Mouse (Mus musculus): ENCODE data around the gene Fam169b.
A peak's percentile ranks its signal among the peaks of the same experiment; 100 is the strongest.

Gene Fam169b

GRCm38 (mm10) chr7:68344561-68344960, 70.9 kb downstream of the Fam169b start:
- H3K27me3 ChIP-seq (ENCODE audit: control insufficient read depth, insufficient read depth, low read length, poor library complexity, severe bottlenecking): no peaks in the 10 kb centered on the region
- DNase-seq (ENCODE audit: low read depth, low spot score): no peak
- peaks cover 8% of the 10 kb centered on the region; the same call in 1 of the 2 replicates for H3K36me3 ChIP-seq (ENCODE audit: control insufficient read depth, insufficient read depth, low read length, poor library complexity, severe bottlenecking)

GRCm38 (mm10) chr7:68345963-68346362, 72.3 kb downstream of the Fam169b start:
- DNase-seq (ENCODE audit: low read depth, low spot score): no peak
- H3K27me3 ChIP-seq (ENCODE audit: control insufficient read depth, insufficient read depth, low read length, poor library complexity, severe bottlenecking): no peaks in the 10 kb centered on the region
- H3K36me3 ChIP-seq (ENCODE audit: control insufficient read depth, insufficient read depth, low read length, poor library complexity, severe bottlenecking): peaks cover 12% of the 10 kb centered on the region; the same call in 1 of the 2 replicates

- Histone ChIP-seq H3K27me3 (ENCODE audit: control insufficient read depth, insufficient read depth, low read length, poor library complexity, severe bottlenecking) (no peaks in the 10 kb centered on the region), H3K36me3 (ENCODE audit: control insufficient read depth, insufficient read depth, low read length, poor library complexity, severe bottlenecking) (peaks cover 18% of the 10 kb centered on the region)
- DNase-seq (ENCODE audit: low read depth, low spot score): no peak
Observed at GRCm38 (mm10) chr7:68355325-68356076, 81.9 kb downstream of the Fam169b start.

GRCm38 (mm10) chr7:68357407-68357806, 83.8 kb downstream of the Fam169b start:
- Histone ChIP-seq H3K27me3 (ENCODE audit: control insufficient read depth, insufficient read depth, low read length, poor library complexity, severe bottlenecking) (no peaks in the 10 kb centered on the region), H3K36me3 (ENCODE audit: control insufficient read depth, insufficient read depth, low read length, poor library complexity, severe bottlenecking) (peaks cover 16% of the 10 kb centered on the region)
- peak; percentile 74 for DNase-seq (ENCODE audit: low read depth, low spot score)

GRCm38 (mm10) chr7:68362609-68363008, 89.0 kb downstream of the Fam169b start:
- DNase-seq (ENCODE audit: low read depth, low spot score): no peak
- Histone ChIP-seq H3K36me3 (ENCODE audit: control insufficient read depth, insufficient read depth, low read length, poor library complexity, severe bottlenecking) (peaks cover 15% of the 10 kb centered on the region), H3K27me3 (ENCODE audit: control insufficient read depth, insufficient read depth, low read length, poor library complexity, severe bottlenecking) (no peaks in the 10 kb centered on the region)

GRCm38 (mm10) chr7:68365711-68366110, 92.1 kb downstream of the Fam169b start:
- H3K36me3 ChIP-seq (ENCODE audit: control insufficient read depth, insufficient read depth, low read length, poor library complexity, severe bottlenecking): peaks cover 7% of the 10 kb centered on the region
- DNase-seq (ENCODE audit: low read depth, low spot score): no peak
- no peaks in the 10 kb centered on the region for H3K27me3 ChIP-seq (ENCODE audit: control insufficient read depth, insufficient read depth, low read length, poor library complexity, severe bottlenecking)

GRCm38 (mm10) chr7:68368948-68369347, 95.3 kb downstream of the Fam169b start:
- no peaks in the 10 kb centered on the region for H3K27me3 ChIP-seq (ENCODE audit: control insufficient read depth, insufficient read depth, low read length, poor library complexity, severe bottlenecking)
- H3K36me3 ChIP-seq (ENCODE audit: control insufficient read depth, insufficient read depth, low read length, poor library complexity, severe bottlenecking): peaks cover 2% of the 10 kb centered on the region; the same call in 1 of the 2 replicates
- no peak for DNase-seq (ENCODE audit: low read depth, low spot score)

GRCm38 (mm10) chr7:68369694-68370093, 96.1 kb downstream of the Fam169b start:
- no peaks in the 10 kb centered on the region for H3K27me3 ChIP-seq (ENCODE audit: control insufficient read depth, insufficient read depth, low read length, poor library complexity, severe bottlenecking)
- peaks cover 2% of the 10 kb centered on the region; the same call in 1 of the 2 replicates for H3K36me3 ChIP-seq (ENCODE audit: control insufficient read depth, insufficient read depth, low read length, poor library complexity, severe bottlenecking)
- DNase-seq (ENCODE audit: low read depth, low spot score): peak; percentile 85

GRCm38 (mm10) chr7:68374109-68374857, 100.6 kb downstream of the Fam169b start:
- DNase-seq (ENCODE audit: low read depth, low spot score): peak; percentile 77

GRCm38 (mm10) chr7:68382187-68382586, 108.5 kb downstream of the Fam169b start:
- no peak for DNase-seq (ENCODE audit: low read depth, low spot score)
- no peaks in the 10 kb centered on the region for H3K27me3 ChIP-seq (ENCODE audit: control insufficient read depth, insufficient read depth, low read length, poor library complexity, severe bottlenecking)
- H3K36me3 ChIP-seq (ENCODE audit: control insufficient read depth, insufficient read depth, low read length, poor library complexity, severe bottlenecking): no peaks in the 10 kb centered on the region

More at GRCm38 (mm10) chr7:68374109-68374857, 100.6 kb downstream of the Fam169b start:
- Histone ChIP-seq H3K36me3 (ENCODE audit: control insufficient read depth, insufficient read depth, low read length, poor library complexity, severe bottlenecking) (no peaks in the 10 kb centered on the region), H3K27me3 (ENCODE audit: control insufficient read depth, insufficient read depth, low read length, poor library complexity, severe bottlenecking) (no peaks in the 10 kb centered on the region)

GRCm38 (mm10) chr7:68386767-68387166, 113.1 kb downstream of the Fam169b start:
- no peaks in the 10 kb centered on the region for H3K27me3 ChIP-seq (ENCODE audit: control insufficient read depth, insufficient read depth, low read length, poor library complexity, severe bottlenecking)
- DNase-seq (ENCODE audit: low read depth, low spot score): no peak
- no peaks in the 10 kb centered on the region for H3K36me3 ChIP-seq (ENCODE audit: control insufficient read depth, insufficient read depth, low read length, poor library complexity, severe bottlenecking)

GRCm38 (mm10) chr7:68395707-68396333, 122.2 kb downstream of the Fam169b start:
- DNase-seq (ENCODE audit: low read depth, low spot score): no peak
- Histone ChIP-seq H3K36me3 (ENCODE audit: control insufficient read depth, insufficient read depth, low read length, poor library complexity, severe bottlenecking) (no peaks in the 10 kb centered on the region), H3K27me3 (ENCODE audit: control insufficient read depth, insufficient read depth, low read length, poor library complexity, severe bottlenecking) (no peaks in the 10 kb centered on the region)

GRCm38 (mm10) chr7:68400516-68400915, 126.9 kb downstream of the Fam169b start:
- Histone ChIP-seq H3K36me3 (ENCODE audit: control insufficient read depth, insufficient read depth, low read length, poor library complexity, severe bottlenecking) (no peaks in the 10 kb centered on the region), H3K27me3 (ENCODE audit: control insufficient read depth, insufficient read depth, low read length, poor library complexity, severe bottlenecking) (no peaks in the 10 kb centered on the region)
- no peak for DNase-seq (ENCODE audit: low read depth, low spot score)

GRCm38 (mm10) chr7:68408611-68409010, 135.0 kb downstream of the Fam169b start:
- no peaks in the 10 kb centered on the region for H3K27me3 ChIP-seq (ENCODE audit: control insufficient read depth, insufficient read depth, low read length, poor library complexity, severe bottlenecking)
- no peaks in the 10 kb centered on the region for H3K36me3 ChIP-seq (ENCODE audit: control insufficient read depth, insufficient read depth, low read length, poor library complexity, severe bottlenecking)
- no peak for DNase-seq (ENCODE audit: low read depth, low spot score)
